Mouse (Mus musculus) megakaryocyte progenitor cell, adult 5-6 weeks (primary cell): ENCODE results near the gene Mlkl. TPM values are rescaled to one million over a fixed set of nuclear protein-coding genes. Genes with fewer than 3 reads are reported as not detected.

Experiments used
- total RNA-seq, 2 experiments: library from RNA; stranded (forward) in 1 of 2; stranded (reverse) in 1 of 2; fragments of 157-497, 149-512 nt in 1 of 2; fragments of 200-1000 nt in 1 of 2; gene quantifications; 2 replicates each; pipeline versions ENCODE4 v1.2.3 to v1.2.4; 2015 to 2017

Mlkl gene
- total RNA-seq, 2 experiments from 2014 or later: 78.9 to 93.6 TPM

Other genes starting within 250 kb of the Mlkl start
- gene Clec18a, start 245.8 kb downstream of the Mlkl start, total RNA-seq (2015): not detected in 2 replicates
- gene Clec18a, start 245.8 kb downstream of the Mlkl start, total RNA-seq (2017): not detected in 2 replicates
- 9.7 and 10.7 TPM in 2 replicates for gene Pdpr, start 243.5 kb downstream of the Mlkl start, total RNA-seq (2015)
- gene Pdpr, start 243.5 kb downstream of the Mlkl start, total RNA-seq (2017): 15.0 and 22.2 TPM in 2 replicates
- 43.0 and 47.1 TPM in 2 replicates for gene Glg1, start 79.0 kb downstream of the Mlkl start, total RNA-seq (2015)
- gene Glg1, start 79.0 kb downstream of the Mlkl start, total RNA-seq (2017): 41.0 and 46.7 TPM in 2 replicates
- gene Rfwd3, start 38.0 kb downstream of the Mlkl start, total RNA-seq (2015): 59.5 and 62.3 TPM in 2 replicates
- gene Rfwd3, start 38.0 kb downstream of the Mlkl start, total RNA-seq (2017): 73.7 and 77.4 TPM in 2 replicates
- not detected in 2 replicates for gene Fa2h, start 55.6 kb upstream of the Mlkl start, total RNA-seq (2015)
- not detected in 2 replicates for gene Fa2h, start 55.6 kb upstream of the Mlkl start, total RNA-seq (2017)
- gene Wdr59, start 183.9 kb upstream of the Mlkl start, total RNA-seq (2015): 4.5 and 6.8 TPM in 2 replicates
- gene Wdr59, start 183.9 kb upstream of the Mlkl start, total RNA-seq (2017): 5.7 and 6.3 TPM in 2 replicates
- gene Znrf1, start 197.9 kb upstream of the Mlkl start, total RNA-seq (2015): 71.1 and 76.6 TPM in 2 replicates
- gene Znrf1, start 197.9 kb upstream of the Mlkl start, total RNA-seq (2017): 57.9 and 66.1 TPM in 2 replicates